Mouse (Mus musculus) heart, adult 2 months (tissue): ENCODE data around the gene Gpr45. TPM values are rescaled to one million over a fixed set of nuclear protein-coding genes. Genes with fewer than 3 reads are reported as not detected.
"Not testable (repeated sequence)": the region's sequence is repeated elsewhere in the genome, so short reads cannot be mapped to it uniquely, and the experiment has no call there.

Experiments
- DNase-seq, 2 experiments: peaks; one replicate each; pipeline ENCODE4 v3.0.0; 2021
- H3K27ac ChIP-seq: fragments of 200-600 bp; 2 replicates; pipeline ENCODE4 v1.8.1; 2022
- H3K27me3 ChIP-seq: fragments of 200-500 bp; 2 replicates; pipeline ENCODE4 v1.6.1; 2012; ENCODE audit warnings: mild to moderate bottlenecking, low read length, inconsistent platforms, mixed read lengths; ENCODE audit not compliant: control insufficient read depth, insufficient read depth
- H3K36me3 ChIP-seq: fragments of 200-500 bp; 2 replicates; pipeline ENCODE4 v1.6.1; 2012; ENCODE audit warnings: low read length, inconsistent platforms; ENCODE audit not compliant: control insufficient read depth, insufficient read depth
- H3K4me1 ChIP-seq: fragments of 200-500 bp; 2 replicates; pipeline ENCODE4 v1.6.1; 2011; ENCODE audit warnings: low read length; ENCODE audit not compliant: control insufficient read depth, insufficient read depth
- H3K4me3 ChIP-seq: fragments of 200-600 bp; 2 replicates; pipeline ENCODE4 v1.8.1; 2022
- H3K79me2 ChIP-seq: fragments of 200-500 bp; replicated peaks from 2 replicates; pipeline ENCODE4 v1.6.1; 2012; ENCODE audit warnings: mild to moderate bottlenecking, inconsistent platforms, low read length, moderate library complexity, mixed read lengths; ENCODE audit not compliant: control insufficient read depth, insufficient read depth
- H3K9ac ChIP-seq: fragments of 200-500 bp; 2 replicates; pipeline ENCODE4 v1.6.1; 2012; ENCODE audit warnings: low read depth, mild to moderate bottlenecking, control low read depth, inconsistent platforms, low read length, mixed read lengths
- CTCF ChIP-seq: fragments of 200-600 bp; IDR thresholded peaks from 2 replicates; pipeline ENCODE4 v1.8.1; 2022; ENCODE audit warnings: antibody characterized with exemption, mild to moderate bottlenecking, moderate library complexity
- EP300 ChIP-seq: fragments of 200-500 bp; IDR thresholded peaks from 2 replicates; pipeline ENCODE4 v1.6.1; 2011; ENCODE audit warnings: low read depth, low read length, control low read depth; ENCODE audit not compliant: insufficient read depth
- POLR2A ChIP-seq: fragments of 200-500 bp; IDR thresholded peaks from 2 replicates; pipeline ENCODE4 v1.6.1; 2011; ENCODE audit warnings: mild to moderate bottlenecking, low read depth, low read length, control low read depth; ENCODE audit not compliant: insufficient read depth
- WGBS: fragments of 180-500 bp; shearing (Covaris S2); methylation state at CpG from one replicate; pipeline ENCODE4 v1.1.7; 2018; 5-methylcytosine and 5-hydroxymethylcytosine counted together
- intact Hi-C: fragments of 180-260 bp; cut with DNase I; formaldehyde crosslinking; loops from one replicate; pipeline ENCODE4 v1.15.1; 2025
- polyA plus RNA-seq: library from polyadenylated mRNA; depleted of rRNA; stranded (reverse); fragments of >200 nt; gene quantifications from 2 replicates; pipeline ENCODE4 v1.2.3, GENCODE M21; 2012
- total RNA-seq, 2 experiments: library from RNA; stranded (reverse); gene quantifications; 2 replicates each; pipeline ENCODE4 v1.2.3; 2021

Gpr45 gene
- total and polyA plus RNA-seq, 3 experiments, result 0.10 to 0.25 (median 0.20) TPM

- no peak overlapping the region for H3K27ac ChIP-seq
- H3K27me3 ChIP-seq, result no peaks in the 10 kb centered on the region
- TF ChIP-seq POLR2A, result no peak
- no peak for TF ChIP-seq CTCF
- no peak for TF ChIP-seq EP300
- H3K4me3 ChIP-seq, result no peak overlapping the region
- H3K4me1 ChIP-seq, result no peaks in the 10 kb centered on the region
- H3K36me3 ChIP-seq, result no peaks in the 10 kb centered on the region
- H3K79me2 ChIP-seq, result no peaks in the 10 kb centered on the region
- WGBS, result 65% methylated on average over 8 of the region's 8 CpGs
- no peak overlapping the region for H3K9ac ChIP-seq
- DNase-seq, result no peak
- intact Hi-C loops, result no loop called here
Observed at GRCm38 (mm10) chr1:42983082-42983771, 30.6 kb downstream of the Gpr45 start.

DNA sequence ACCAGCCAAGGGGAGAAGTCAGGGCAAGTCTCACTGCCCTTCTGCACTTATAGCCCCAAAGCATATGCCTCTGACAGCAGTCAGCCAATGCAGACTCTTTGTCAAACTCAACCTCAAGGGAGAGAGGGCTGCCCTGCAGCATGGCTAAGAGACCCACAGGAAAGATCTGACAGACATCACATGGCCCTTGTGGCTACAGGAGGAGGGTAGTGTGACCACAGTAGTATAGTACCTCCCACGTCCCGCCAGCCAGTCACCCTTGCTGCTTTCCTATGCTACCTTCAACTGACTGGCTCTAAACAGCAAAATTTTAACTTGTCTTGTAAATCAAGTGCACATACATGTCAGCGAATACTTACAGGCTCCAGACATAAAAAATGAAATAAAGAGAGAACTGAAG is 31.4 kb downstream of the Gpr45 start:
- H3K27ac ChIP-seq, result no peak overlapping the region
- no peaks in the 10 kb centered on the region for H3K27me3 ChIP-seq
- no peaks in the 10 kb centered on the region for H3K4me1 ChIP-seq
- TF ChIP-seq EP300 (no peak), CTCF (no peak), POLR2A (no peak)
- H3K9ac ChIP-seq, result no peak overlapping the region
- H3K36me3 ChIP-seq, result no peaks in the 10 kb centered on the region
- DNase-seq, result no peak
- intact Hi-C loops, result no loop called here
- no peak overlapping the region for H3K4me3 ChIP-seq
- 82% methylated on average over 3 of the region's 3 CpGs for WGBS
- no peaks in the 10 kb centered on the region for H3K79me2 ChIP-seq

DNA sequence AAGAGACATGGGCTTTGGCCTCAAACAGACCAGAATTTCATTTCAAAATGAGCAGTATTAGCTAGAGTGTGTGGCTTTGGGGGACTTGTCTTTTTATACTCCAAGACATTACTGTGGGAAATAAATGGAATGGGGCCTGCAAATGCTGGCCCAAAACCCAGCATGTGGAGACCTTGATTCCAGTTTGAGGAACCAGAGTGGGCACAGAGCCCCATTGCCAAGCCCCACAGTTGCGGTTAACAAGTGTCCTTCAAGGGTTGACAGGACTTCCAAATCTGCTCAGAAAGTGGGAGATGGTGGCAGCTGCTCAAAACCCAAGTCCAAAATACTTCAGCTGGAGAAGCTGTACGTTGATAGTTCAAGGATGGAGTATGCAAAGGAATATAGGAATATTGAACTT is 36.3 kb downstream of the Gpr45 start:
- 80% methylated on average over 2 of the region's 2 CpGs for WGBS
- no peaks in the 10 kb centered on the region for H3K36me3 ChIP-seq
- no peaks in the 10 kb centered on the region for H3K79me2 ChIP-seq
- H3K27ac ChIP-seq, result no peak overlapping the region
- no peaks in the 10 kb centered on the region for H3K4me1 ChIP-seq
- no peak overlapping the region for H3K4me3 ChIP-seq
- no peak for TF ChIP-seq CTCF
- no peak for TF ChIP-seq EP300
- TF ChIP-seq POLR2A, result no peak
- no peaks in the 10 kb centered on the region for H3K27me3 ChIP-seq
- intact Hi-C loops, result no loop called here
- DNase-seq, result no peak
- H3K9ac ChIP-seq, result no peak overlapping the region

DNA sequence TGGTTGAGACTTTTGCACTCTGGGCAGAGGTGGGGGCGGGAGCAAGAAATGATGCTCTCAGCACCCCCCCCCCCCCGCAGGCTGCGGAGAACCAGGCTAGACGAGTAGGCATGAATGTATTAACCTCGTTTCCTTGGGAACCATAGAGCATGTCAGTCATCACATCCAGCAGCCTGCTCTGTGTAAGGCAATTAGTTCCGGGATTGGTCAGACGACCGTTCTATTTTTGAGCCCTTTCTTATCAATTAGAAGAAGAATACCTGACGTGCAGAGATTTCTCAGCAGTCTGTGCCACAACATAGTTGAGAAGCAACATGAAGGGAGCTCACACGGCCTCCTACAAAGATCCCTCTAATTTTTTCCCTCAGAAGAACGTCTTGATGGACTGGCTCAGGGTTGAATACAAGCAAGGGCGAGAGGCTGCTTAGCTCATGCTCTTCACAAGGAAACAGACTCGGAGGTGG is 53.4 kb downstream of the Gpr45 start:
- TF ChIP-seq EP300 (no peak), CTCF (no peak), POLR2A (no peak)
- no peak for DNase-seq
- Histone ChIP-seq H3K79me2 (no peaks in the 10 kb centered on the region), H3K9ac (no peak overlapping the region), H3K4me1 (no peaks in the 10 kb centered on the region), H3K4me3 (no peak overlapping the region), H3K27me3 (no peaks in the 10 kb centered on the region), H3K36me3 (no peaks in the 10 kb centered on the region), H3K27ac (no peak overlapping the region)
- 35% methylated on average over 13 of the region's 13 CpGs for WGBS
- intact Hi-C loops, result no loop called here

GRCm38 (mm10) chr1:43006524-43006923 is 53.9 kb downstream of the Gpr45 start:
- WGBS, result 70% methylated on average over 4 of the region's 4 CpGs
- Histone ChIP-seq H3K79me2 (no peaks in the 10 kb centered on the region), H3K4me3 (no peak overlapping the region), H3K27me3 (no peaks in the 10 kb centered on the region), H3K27ac (no peak overlapping the region), H3K4me1 (no peaks in the 10 kb centered on the region), H3K9ac (no peak overlapping the region), H3K36me3 (no peaks in the 10 kb centered on the region)
- TF ChIP-seq POLR2A, result no peak
- TF ChIP-seq EP300, result no peak
- TF ChIP-seq CTCF, result no peak
- intact Hi-C loops, result no loop called here
- DNase-seq, result no peak

- intact Hi-C loops, result no loop called here
- Histone ChIP-seq H3K79me2 (no peaks in the 10 kb centered on the region), H3K4me1 (no peaks in the 10 kb centered on the region), H3K27me3 (no peaks in the 10 kb centered on the region), H3K9ac (no peak overlapping the region), H3K36me3 (no peaks in the 10 kb centered on the region), H3K27ac (no peak overlapping the region), H3K4me3 (no peak overlapping the region)
- 73% methylated on average over 4 of the region's 4 CpGs for WGBS
- no peak for DNase-seq
- TF ChIP-seq POLR2A (no peak), EP300 (no peak), CTCF (no peak)
Observed at GRCm38 (mm10) chr1:43010461-43010860, 57.8 kb downstream of the Gpr45 start.

DNA sequence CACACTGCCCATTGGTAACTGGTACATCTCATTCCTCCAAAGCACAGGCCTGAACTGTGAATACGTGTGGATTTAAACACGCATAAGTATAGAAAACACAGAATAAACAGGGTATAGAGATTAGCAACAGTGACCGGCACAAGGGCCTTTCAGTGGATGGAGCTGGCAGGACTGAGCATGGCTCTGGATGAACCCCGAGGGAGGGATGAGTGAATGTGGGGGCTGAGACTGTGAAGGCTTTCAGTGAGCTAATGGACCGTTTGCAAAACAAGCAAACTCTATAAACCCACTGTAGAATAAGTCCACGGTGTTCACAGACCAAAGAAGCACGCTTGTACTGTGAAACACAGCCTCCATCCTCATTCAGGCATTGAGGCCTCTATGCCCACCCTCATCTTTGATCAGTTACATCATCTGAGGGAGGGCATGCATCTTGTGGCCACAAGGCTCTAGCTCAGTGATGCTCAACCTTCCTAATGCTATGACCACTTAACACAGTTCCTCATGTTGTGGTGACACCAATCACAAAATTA is 62.5 kb downstream of the Gpr45 start:
- H3K4me3 ChIP-seq, H3K36me3 ChIP-seq, intact Hi-C loops, H3K9ac ChIP-seq, H3K27me3 ChIP-seq, H3K79me2 ChIP-seq, DNase-seq, H3K27ac ChIP-seq, H3K4me1 ChIP-seq: not testable (repeated sequence)
- WGBS, result 78% methylated on average over 7 of the region's 7 CpGs
